Mouse (Mus musculus) heart, embryonic 14.5 days (tissue): Measurements from ENCODE around the gene B2m. TPM values are rescaled to one million over a fixed set of nuclear protein-coding genes. Genes with fewer than 3 reads are reported as not detected.

Source experiments
- ATAC-seq: fragments of 200-750 bp; cut with Nextera tagmentation; 2 replicates; pipeline ENCODE4 v1.8.0; 2017; ENCODE audit warnings: low read depth, moderate TSS enrichment; ENCODE audit not compliant: insufficient number of reproducible peaks, insufficient read depth, low FRiP score
- H3K27ac ChIP-seq, 2 experiments: fragments of 200-500 bp in 1 of 2; fragments of 300-500 bp in 1 of 2; sonication (generic) in 1 of 2; replicated peaks in 1 of 2; 2 replicates each; pipeline ENCODE4 v1.5.1; 2012 to 2014; ENCODE audit warnings: low read depth in 2 of 2, low read length in 2 of 2, control low read depth in 1 of 2, mild to moderate bottlenecking in 1 of 2, mixed read lengths in 1 of 2; ENCODE audit not compliant: control insufficient read depth in 1 of 2, insufficient read depth in 1 of 2
- H3K27me3 ChIP-seq: fragments of 300-500 bp; sonication (generic); 2 replicates; pipeline ENCODE4 v1.6.1; 2014; ENCODE audit warnings: mild to moderate bottlenecking, low read length, control low read depth; ENCODE audit not compliant: control insufficient read depth, insufficient read depth
- H3K36me3 ChIP-seq: fragments of 300-500 bp; sonication (generic); 2 replicates; pipeline ENCODE4 v1.6.1; 2014; ENCODE audit warnings: mild to moderate bottlenecking, control low read depth, low read length, mixed read lengths; ENCODE audit not compliant: control insufficient read depth, insufficient read depth
- H3K4me1 ChIP-seq, 2 experiments: fragments of 200-500 bp in 1 of 2; fragments of 300-500 bp in 1 of 2; sonication (generic) in 1 of 2; 2 replicates each; pipeline ENCODE4 v1.6.1; 2012 to 2014; ENCODE audit warnings: low read length in 2 of 2, control low read depth in 1 of 2, mixed read lengths in 1 of 2; ENCODE audit not compliant: control insufficient read depth in 2 of 2, insufficient read depth in 2 of 2
- H3K4me2 ChIP-seq: fragments of 300-500 bp; sonication (generic); 2 replicates; pipeline ENCODE4 v1.6.1; 2014; ENCODE audit warnings: mild to moderate bottlenecking, low read length
- H3K4me3 ChIP-seq, 2 experiments: fragments of 200-500 bp in 1 of 2; fragments of 300-500 bp in 1 of 2; sonication (generic) in 1 of 2; 2 replicates each; pipeline ENCODE4 v1.5.1; 2012 to 2014; ENCODE audit warnings: low read length in 2 of 2, mild to moderate bottlenecking in 2 of 2, control low read depth in 1 of 2, low read depth in 1 of 2, moderate library complexity in 1 of 2; ENCODE audit not compliant: control insufficient read depth in 1 of 2, insufficient read depth in 1 of 2
- H3K9ac ChIP-seq: fragments of 300-500 bp; sonication (generic); 2 replicates; pipeline ENCODE4 v1.6.1; 2014; ENCODE audit warnings: mild to moderate bottlenecking, low read length
- H3K9me3 ChIP-seq: fragments of 300-500 bp; sonication (generic); 2 replicates; pipeline ENCODE4 v1.6.1; 2016; ENCODE audit warnings: low read length, control low read depth; ENCODE audit not compliant: control insufficient read depth
- WGBS: fragments of 180-500 bp; shearing (Covaris S2); extraction: QIAGEN DNeasy Blood & Tissue Kit; methylation state at CpG from one replicate; pipeline ENCODE4 v1.1.7; 2014; 5-methylcytosine and 5-hydroxymethylcytosine counted together
- polyA plus RNA-seq: library from polyadenylated mRNA; unstranded; fragments of >200 nt; fragmentation: Nextera tagmentation; extraction: Ambion mirVana; gene quantifications from 2 replicates; pipeline ENCODE4 v1.2.1, GENCODE M21; 2014

The B2m gene
- polyA plus RNA-seq, 1 experiment from 2014 or later, result 299 TPM

DNA sequence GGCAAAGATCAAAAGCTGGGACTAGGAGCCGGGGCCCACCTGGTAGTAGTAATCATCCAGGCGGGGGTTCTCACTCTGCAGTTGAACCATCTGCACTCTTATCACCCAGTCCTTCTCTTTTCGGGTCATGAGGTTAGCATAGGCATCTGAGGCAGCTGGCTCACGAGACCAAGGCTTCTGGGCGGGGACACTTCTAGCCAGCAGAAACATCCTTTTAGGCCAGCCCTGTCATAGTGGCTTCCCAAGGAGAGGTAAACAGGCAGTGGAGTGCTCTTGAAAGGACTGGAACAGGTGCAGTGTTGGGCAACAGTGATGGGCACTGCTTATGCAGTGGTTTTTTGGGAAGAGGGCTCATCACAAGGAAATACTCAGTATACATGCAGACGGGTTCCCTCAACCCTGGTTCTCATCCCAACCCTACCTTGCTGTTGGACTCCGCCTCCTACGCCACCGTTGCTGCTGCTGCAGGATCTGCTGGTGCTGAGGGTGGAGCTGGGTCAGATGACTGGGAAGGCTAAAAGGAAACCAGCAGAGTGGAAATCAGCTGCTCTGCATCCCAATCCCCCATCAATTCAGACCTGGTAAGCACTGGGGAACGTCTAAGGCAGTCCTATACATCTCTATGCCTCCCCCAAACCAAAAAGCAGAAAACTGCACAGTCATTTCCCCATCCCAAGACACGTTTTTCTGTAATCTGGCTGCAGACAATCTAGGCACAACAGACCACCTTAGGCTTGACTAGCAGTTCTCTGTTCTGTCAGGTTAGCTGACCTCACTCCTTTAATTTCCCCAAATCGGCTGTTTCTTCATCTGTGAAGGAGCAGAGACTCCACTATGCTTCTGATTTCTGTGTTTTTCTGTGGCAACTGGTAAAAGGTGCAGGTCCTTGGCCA lies 21.6 kb upstream of the B2m start:
- Histone ChIP-seq H3K4me1 (peaks cover 4 to 7% of the 10 kb centered on the region in 2 experiments; a peak in 3 of 4 replicates), H3K36me3 (no peaks in the 10 kb centered on the region), H3K4me3 (no peak overlapping the region), H3K27ac (no peak overlapping the region), H3K9me3 (no peaks in the 10 kb centered on the region), H3K27me3 (no peaks in the 10 kb centered on the region), H3K4me2 (no peak overlapping the region), H3K9ac (no peak overlapping the region)
- ATAC-seq, result no peak
- 39% methylated on average over 12 of the region's 12 CpGs for WGBS

DNA sequence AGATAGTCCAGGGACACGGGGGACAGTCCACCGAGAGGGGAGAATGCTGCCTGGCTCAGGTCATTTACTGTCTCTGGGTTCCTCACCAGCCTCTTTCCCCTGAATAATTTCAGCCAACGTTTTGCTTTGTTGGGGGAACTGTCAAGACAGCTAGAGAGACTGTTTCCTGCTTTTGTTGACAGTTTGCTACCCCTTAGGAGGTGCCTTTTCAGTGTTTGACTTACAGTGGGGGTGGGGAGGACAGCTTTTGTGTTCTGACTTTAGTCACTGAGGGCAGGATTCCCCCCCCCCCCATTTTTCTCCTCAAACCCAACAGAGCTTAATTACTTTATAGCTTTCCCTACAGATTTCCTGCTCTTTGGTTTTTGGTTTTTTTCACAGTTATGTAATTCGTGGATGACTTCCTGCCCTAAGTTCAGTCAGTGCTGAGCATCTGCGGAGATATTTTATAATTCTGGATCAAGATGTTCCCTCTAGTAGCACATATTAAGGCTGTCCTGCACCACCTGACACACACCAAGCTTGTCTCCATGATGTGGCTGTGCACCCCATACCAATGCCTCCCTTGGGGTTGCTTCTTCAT lies 20.6 kb upstream of the B2m start:
- no peak for ATAC-seq
- Histone ChIP-seq H3K27ac (no peak overlapping the region), H3K9me3 (no peaks in the 10 kb centered on the region)

DNA sequence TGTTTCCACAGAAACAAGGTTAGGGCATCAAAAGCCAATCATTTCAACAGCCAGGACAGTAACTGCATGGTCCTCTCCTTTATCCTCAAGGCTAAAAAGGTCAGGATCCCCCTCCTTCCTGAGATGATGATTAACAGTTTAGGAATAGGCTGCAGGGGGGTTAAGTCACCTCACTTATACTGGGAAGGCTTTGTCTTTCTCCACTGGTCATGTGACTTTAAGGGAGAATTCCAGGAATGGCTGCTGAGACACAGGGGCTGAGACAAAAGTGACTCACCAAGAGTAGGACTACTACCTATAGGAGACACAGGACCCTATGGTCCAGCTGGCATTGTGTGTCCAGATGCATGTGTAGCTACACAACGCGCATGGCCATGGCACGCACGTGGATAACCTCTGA lies 19.9 kb upstream of the B2m start:
- 90% methylated on average over 4 of the region's 4 CpGs for WGBS
- Histone ChIP-seq H3K4me3 (no peak overlapping the region), H3K9ac (no peak overlapping the region), H3K36me3 (no peaks in the 10 kb centered on the region), H3K27ac (no peak overlapping the region), H3K4me2 (no peak overlapping the region), H3K27me3 (no peaks in the 10 kb centered on the region), H3K4me1 (peaks cover 4 to 7% of the 10 kb centered on the region in 2 experiments; a peak in 3 of 4 replicates), H3K9me3 (no peaks in the 10 kb centered on the region)
- ATAC-seq, result no peak

More for the DNA sequence above, 20.6 kb upstream of the B2m start:
- peaks cover 4 to 7% of the 10 kb centered on the region in 2 experiments; a peak in 3 of 4 replicates for H3K4me1 ChIP-seq
- no peak overlapping the region for H3K4me2 ChIP-seq
- no peak overlapping the region for H3K9ac ChIP-seq
- no peaks in the 10 kb centered on the region for H3K36me3 ChIP-seq
- 57% methylated on average over 5 of the region's 5 CpGs for WGBS
- no peaks in the 10 kb centered on the region for H3K27me3 ChIP-seq
- H3K4me3 ChIP-seq, result no peak overlapping the region

DNA sequence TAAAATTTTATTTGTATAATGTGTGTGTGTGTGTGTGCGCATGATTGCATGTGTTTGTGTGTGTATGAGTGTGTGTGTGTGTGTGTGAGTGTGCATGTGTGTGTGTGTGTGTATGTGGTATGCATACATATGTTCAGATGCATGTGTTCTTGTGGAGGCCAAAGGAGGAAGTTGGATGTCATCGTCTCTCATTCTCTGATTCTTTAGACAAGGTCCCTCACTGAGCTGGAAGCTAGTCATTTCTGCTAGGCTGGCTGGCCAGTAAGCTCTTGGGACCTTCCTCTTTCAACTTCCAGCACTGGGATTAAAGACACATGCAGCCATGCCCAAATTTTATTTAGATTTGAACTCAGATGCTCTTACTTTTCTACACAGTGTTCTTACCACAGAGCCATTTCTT lies 15.4 kb upstream of the B2m start:
- Histone ChIP-seq H3K9me3 (no peaks in the 10 kb centered on the region), H3K4me2 (no peak overlapping the region), H3K27me3 (no peaks in the 10 kb centered on the region), H3K27ac (no peak overlapping the region), H3K4me3 (no peak overlapping the region), H3K9ac (no peak overlapping the region), H3K36me3 (no peaks in the 10 kb centered on the region), H3K4me1 (peaks cover 0 to 4% of the 10 kb centered on the region in 2 experiments; a peak in 2 of 4 replicates)
- 78% methylated on average over 2 of the region's 2 CpGs for WGBS
- ATAC-seq, result no peak

DNA sequence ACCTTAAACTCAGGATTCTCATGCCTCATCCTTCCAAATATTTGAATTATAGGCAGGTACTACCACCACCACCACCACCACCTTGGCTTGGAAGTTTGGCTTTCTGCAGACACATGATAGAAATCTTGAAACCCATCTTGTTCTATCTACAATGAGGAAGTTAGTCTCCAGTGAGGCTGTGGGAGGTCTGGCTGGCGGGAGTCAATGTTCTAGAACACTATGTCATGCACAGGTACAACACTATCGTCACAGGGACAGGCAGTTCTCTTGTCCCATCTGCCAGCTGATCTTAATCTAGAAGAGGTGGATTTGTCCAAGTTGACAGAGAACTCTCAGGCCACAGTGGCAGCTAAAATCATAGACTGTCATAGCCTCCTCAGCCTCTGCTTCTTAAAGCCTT lies 14.9 kb upstream of the B2m start:
- Histone ChIP-seq H3K4me3 (no peak overlapping the region), H3K36me3 (no peaks in the 10 kb centered on the region), H3K9me3 (no peaks in the 10 kb centered on the region), H3K27ac (no peak overlapping the region), H3K27me3 (no peaks in the 10 kb centered on the region), H3K9ac (no peak overlapping the region), H3K4me2 (no peak overlapping the region), H3K4me1 (no peaks in the 10 kb centered on the region)
- no peak for ATAC-seq
- 68% methylated on average over 2 of the region's 2 CpGs for WGBS

DNA sequence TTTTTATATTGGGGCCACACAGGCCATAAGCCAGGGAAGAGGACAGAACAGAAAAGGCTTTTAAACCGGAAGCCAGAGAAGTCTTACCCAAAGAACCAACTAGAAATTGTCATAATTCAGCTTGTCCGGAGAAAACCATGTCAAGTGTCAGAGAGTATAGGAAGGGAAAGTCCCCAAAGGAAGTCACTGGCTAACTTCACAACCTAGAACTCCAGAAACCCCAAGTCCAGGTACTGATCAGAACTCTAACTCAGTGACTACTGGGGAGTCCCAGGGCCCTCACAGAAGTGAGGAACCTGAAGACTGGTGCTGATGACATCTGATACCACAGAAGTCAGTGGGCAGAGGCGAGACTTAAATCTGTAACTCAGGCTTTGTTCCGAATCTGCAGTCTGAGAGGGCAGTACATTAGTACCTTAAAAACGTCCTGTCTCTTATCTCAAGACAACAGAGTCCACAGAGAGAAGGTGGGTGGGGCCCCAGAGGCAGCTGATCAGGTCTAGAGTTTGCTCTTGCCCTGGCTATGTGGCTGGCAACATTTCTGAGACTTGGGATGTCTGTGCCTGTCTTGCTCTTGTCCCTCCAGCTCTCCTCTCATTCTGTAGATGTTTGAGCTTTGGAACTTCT lies 9.5 kb upstream of the B2m start:
- no peaks in the 10 kb centered on the region for H3K9me3 ChIP-seq
- H3K36me3 ChIP-seq, result no peaks in the 10 kb centered on the region
- no peaks in the 10 kb centered on the region for H3K4me1 ChIP-seq
- 43% methylated on average over 5 of the region's 5 CpGs for WGBS
- no peak overlapping the region for H3K4me2 ChIP-seq
- H3K4me3 ChIP-seq, result no peak overlapping the region
- no peak overlapping the region for H3K9ac ChIP-seq
- no peak for ATAC-seq
- H3K27ac ChIP-seq, result no peak overlapping the region
- no peaks in the 10 kb centered on the region for H3K27me3 ChIP-seq

DNA sequence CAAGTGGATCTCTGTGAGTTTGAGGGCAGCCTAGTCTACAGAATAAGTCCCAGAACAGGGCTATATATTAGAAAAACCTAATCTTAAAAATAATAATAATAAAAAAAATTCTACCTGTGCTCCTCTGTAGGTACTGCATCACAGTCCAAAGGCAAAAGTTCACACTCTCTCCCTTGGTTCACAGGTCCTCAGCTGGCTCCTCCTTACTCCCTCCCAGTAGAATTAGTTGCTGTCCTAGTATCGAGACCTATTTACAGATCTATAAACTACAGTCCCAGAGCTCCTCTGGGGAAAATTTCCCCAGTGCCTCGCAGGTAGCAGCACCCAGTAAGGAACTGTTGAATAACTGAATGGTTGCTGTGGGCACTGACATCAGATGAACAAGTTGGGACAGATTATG lies 6.7 kb upstream of the B2m start:
- Histone ChIP-seq H3K27me3 (no peaks in the 10 kb centered on the region), H3K36me3 (no peaks in the 10 kb centered on the region), H3K4me1 (no peaks in the 10 kb centered on the region), H3K9ac (no peak overlapping the region), H3K27ac (no peak overlapping the region), H3K4me2 (no peak overlapping the region), H3K9me3 (no peaks in the 10 kb centered on the region), H3K4me3 (no peak overlapping the region)
- WGBS, result 72% methylated on average over 2 of the region's 2 CpGs
- ATAC-seq, result no peak
